Mouse (Mus musculus) spleen, adult 2 months (tissue): ENCODE results near the gene Aqp6.

Experiments
- CTCF ChIP-seq: fragments of 200-500 bp; IDR thresholded peaks from 2 replicates; pipeline ENCODE4 v1.5.1; 2011; ENCODE audit warnings: mild to moderate bottlenecking, inconsistent platforms; ENCODE audit not compliant: insufficient read depth, insufficient read length, insufficient replicate concordance; ENCODE audit errors: extremely low read depth
- POLR2A ChIP-seq: fragments of 200-500 bp; IDR thresholded peaks from 2 replicates; pipeline ENCODE4 v1.6.1; 2011; ENCODE audit warnings: low read depth, low read length, inconsistent platforms

DNA sequence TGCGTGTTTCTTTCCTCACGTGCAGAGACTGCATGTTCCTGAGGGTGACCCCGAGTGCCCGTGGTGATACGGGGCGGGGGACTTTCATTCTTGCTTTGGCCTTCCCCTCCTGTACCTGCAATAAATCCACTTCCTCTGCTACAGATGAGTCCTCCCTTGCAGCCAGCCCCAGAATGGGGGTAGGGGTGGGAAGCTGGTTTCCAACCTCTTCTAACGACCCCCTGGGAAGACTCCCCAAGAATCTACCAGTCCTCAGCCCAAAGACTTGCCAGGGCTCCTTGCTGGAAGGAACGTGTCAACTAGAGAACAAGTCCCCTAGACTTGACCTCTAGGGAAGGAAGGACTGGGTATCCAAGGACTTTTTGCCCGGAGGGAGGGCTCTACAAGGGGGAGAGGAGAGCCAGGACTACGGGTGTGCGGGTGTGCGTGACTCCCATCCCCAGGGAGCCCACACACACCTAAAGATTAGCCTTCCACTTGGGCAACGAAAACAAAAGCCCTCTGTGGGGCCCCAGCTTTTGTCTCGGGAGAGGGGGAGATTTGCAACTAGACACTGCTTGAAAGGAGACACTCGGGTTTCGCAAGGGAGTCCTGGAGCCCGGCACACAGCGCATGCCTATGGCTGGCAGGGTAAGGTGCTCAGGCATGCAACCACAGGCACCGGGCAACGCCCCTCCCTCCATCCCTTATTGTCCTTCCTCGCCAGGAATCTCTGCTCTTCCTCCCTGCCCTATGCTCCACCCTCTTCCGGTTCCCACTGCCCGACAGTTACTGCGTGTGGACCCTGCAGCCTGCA is 16.6 kb upstream of the Aqp6 start:
- TF ChIP-seq CTCF (no peak), POLR2A (no peak)
